In the genomic region with DNA sequence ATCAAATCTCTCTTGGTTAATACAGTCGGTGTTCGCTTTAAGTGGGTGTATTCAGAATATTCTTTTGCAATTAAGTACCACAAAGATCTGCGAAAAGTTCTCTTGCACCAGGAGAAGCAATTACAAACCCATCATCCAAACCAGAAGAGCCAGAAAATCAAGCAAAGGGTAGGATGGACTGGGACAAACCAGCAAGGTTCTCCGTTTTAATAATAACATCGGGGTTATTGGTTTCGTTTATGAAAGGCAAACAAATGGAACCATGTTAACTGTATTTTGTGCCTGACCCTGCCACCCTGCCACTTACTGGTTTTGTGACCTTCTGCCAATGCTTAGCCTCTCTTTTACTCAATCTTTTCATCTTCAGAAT, we compare ENCODE assay signal across 9 mouse cellular contexts. TPM values are rescaled to one million over a fixed set of nuclear protein-coding genes. Genes with fewer than 3 reads are reported as not detected.
A peak's percentile ranks its signal among the peaks of the same experiment; 100 is the strongest.
DNase-seq lines count a peak whose midpoint lies in the region; ATAC-seq lines count a peak whose summit lies in the region.
"Had no signal": no experiment of that assay in that cellular context is flagged by ENCODE, and none has a peak within 500 bp of the region (broad histone marks: within the 10 kb centered on the region; RNA-seq: fewer than 3 reads in every experiment).

No protein-coding gene starts in this region.

- DNase-seq in lung, postnatal 36 days: no peak
- no peak for DNase-seq in cerebellum, postnatal 36 days
- DNase-seq in adipocyte (ENCODE audit: low spot score): no peak
- DNase-seq: kidney, adult 2 months had no signal

- 16% methylated on average over 6 of the region's 6 CpGs for WGBS in lung, embryonic 16.5 days
- 18% methylated on average over 6 of the region's 6 CpGs for WGBS in forebrain, embryonic 16.5 days
- 7% methylated on average over 6 of the region's 6 CpGs for WGBS in limb, embryonic 12.5 days
- WGBS in stomach, embryonic 15.5 days: 20% methylated on average over 6 of the region's 6 CpGs

- ATAC-seq in lung, embryonic 16.5 days (ENCODE audit: low read depth): no peak
- no peak for ATAC-seq in forebrain, embryonic 16.5 days
- ATAC-seq in limb, embryonic 12.5 days (ENCODE audit: insufficient number of reproducible peaks, insufficient read depth, low FRiP score, low TSS enrichment, low read depth): no peak
- no peak for ATAC-seq in stomach, embryonic 15.5 days (ENCODE audit: insufficient read depth, low FRiP score, low read depth)

- H3K27ac ChIP-seq in lung, embryonic 16.5 days (ENCODE audit: low read length): peak overlapping the region; percentile 82
- no peak overlapping the region for H3K27ac ChIP-seq in forebrain, embryonic 16.5 days (ENCODE audit: low read length)
- H3K27ac ChIP-seq in limb, embryonic 12.5 days: no peak overlapping the region
- no peak overlapping the region for H3K27ac ChIP-seq in stomach, embryonic 15.5 days

- peak overlapping the region; percentile 76 for H3K4me3 ChIP-seq in lung, embryonic 16.5 days (ENCODE audit: low read length)
- peak overlapping the region; percentile 73 for H3K4me3 ChIP-seq in forebrain, embryonic 16.5 days (replicated peaks; ENCODE audit: low read length)
- peak overlapping the region; percentile 62; the same call in 1 of the 2 replicates for H3K4me3 ChIP-seq in limb, embryonic 12.5 days (replicated peaks)
- H3K4me3 ChIP-seq in stomach, embryonic 15.5 days (replicated peaks): peak overlapping the region; percentile 48; the same call in 1 of the 2 replicates
- H3K4me3 ChIP-seq: erythroblast, embryonic 14.5 days had no signal

- no peaks in the 10 kb centered on the region; the same call in none of the 2 replicates for H3K27me3 ChIP-seq in lung, embryonic 16.5 days (ENCODE audit: control insufficient read depth, insufficient read depth, low read depth, low read length)
- H3K27me3 ChIP-seq in forebrain, embryonic 16.5 days (replicated peaks; ENCODE audit: control insufficient read depth, insufficient read depth, low read length): peaks cover 8% of the 10 kb centered on the region
- peaks cover 36% of the 10 kb centered on the region for H3K27me3 ChIP-seq in limb, embryonic 12.5 days
- peaks cover 13% of the 10 kb centered on the region for H3K27me3 ChIP-seq in stomach, embryonic 15.5 days (replicated peaks)

- H3K4me1 ChIP-seq in lung, embryonic 16.5 days (replicated peaks; ENCODE audit: control insufficient read depth, insufficient read depth, low read length): peaks cover 18% of the 10 kb centered on the region
- H3K4me1 ChIP-seq in forebrain, embryonic 16.5 days (replicated peaks; ENCODE audit: control insufficient read depth, insufficient read depth, low read length): peaks cover 17% of the 10 kb centered on the region
- H3K4me1 ChIP-seq in limb, embryonic 12.5 days (replicated peaks): peaks cover 12% of the 10 kb centered on the region
- H3K4me1 ChIP-seq in stomach, embryonic 15.5 days: peaks cover 7% of the 10 kb centered on the region; the same call in 1 of the 2 replicates

- H3K9me3 ChIP-seq in lung, embryonic 16.5 days (ENCODE audit: control insufficient read depth, low read length): no peaks in the 10 kb centered on the region
- no peaks in the 10 kb centered on the region for H3K9me3 ChIP-seq in forebrain, embryonic 16.5 days (ENCODE audit: control insufficient read depth, low read length)
- no peaks in the 10 kb centered on the region for H3K9me3 ChIP-seq in limb, embryonic 12.5 days
- H3K9me3 ChIP-seq in stomach, embryonic 15.5 days: no peaks in the 10 kb centered on the region

- H3K36me3 ChIP-seq in lung, embryonic 16.5 days (ENCODE audit: control insufficient read depth, insufficient read depth, low read length): no peaks in the 10 kb centered on the region; the same call in 1 of the 2 replicates
- no peaks in the 10 kb centered on the region for H3K36me3 ChIP-seq in forebrain, embryonic 16.5 days (ENCODE audit: control insufficient read depth, insufficient read depth)
- no peaks in the 10 kb centered on the region for H3K36me3 ChIP-seq in limb, embryonic 12.5 days
- no peaks in the 10 kb centered on the region for H3K36me3 ChIP-seq in stomach, embryonic 15.5 days

- peak overlapping the region; percentile 98 for H3K4me2 ChIP-seq in lung, embryonic 16.5 days (ENCODE audit: low read depth, low read length)
- peak overlapping the region; percentile 99 for H3K4me2 ChIP-seq in forebrain, embryonic 16.5 days (ENCODE audit: low read length)
- peak overlapping the region; percentile 97 for H3K4me2 ChIP-seq in limb, embryonic 12.5 days
- H3K4me2 ChIP-seq in stomach, embryonic 15.5 days: peak overlapping the region; percentile 98; the same call in 1 of the 2 replicates

- H3K9ac ChIP-seq in lung, embryonic 16.5 days (ENCODE audit: low read length): peak overlapping the region; percentile 15; the same call in 1 of the 2 replicates
- no peak overlapping the region for H3K9ac ChIP-seq in forebrain, embryonic 16.5 days (replicated peaks; ENCODE audit: low read depth, low read length)
- H3K9ac ChIP-seq in limb, embryonic 12.5 days (replicated peaks): no peak overlapping the region
- H3K9ac ChIP-seq in stomach, embryonic 15.5 days: no peak overlapping the region

RNA-seq across cellular contexts. Expression of a gene that starts 0.6 kb away (rescaled TPM):
- 44.3 and 46.4 TPM in 2 replicates for polyA plus RNA-seq in lung, embryonic 16.5 days (2015; fragmentation: Nextera tagmentation; extraction: Ambion mirVana)
- polyA plus RNA-seq in forebrain, embryonic 16.5 days (2015; fragmentation: Nextera tagmentation; extraction: Ambion mirVana): 7.2 and 13.8 TPM in 2 replicates
- 10.4 and 11.7 TPM in 2 replicates for polyA plus RNA-seq in limb, embryonic 12.5 days (2016; fragmentation: Nextera tagmentation; extraction: Ambion mirVana)
- 2.6 and 4.4 TPM in 2 replicates for polyA plus RNA-seq in stomach, embryonic 15.5 days (2015; fragmentation: Nextera tagmentation; extraction: Ambion mirVana)
